Mouse (Mus musculus) liver, embryonic 12.5 days (tissue): ENCODE measurements around the gene Gm20683. TPM values are rescaled to one million over a fixed set of nuclear protein-coding genes. Genes with fewer than 3 reads are reported as not detected.
"Not testable (repeated sequence)": the region's sequence is repeated elsewhere in the genome, so short reads cannot be mapped to it uniquely, and the experiment has no call there.

Experiments used
- ATAC-seq: fragments of 200-750 bp; cut with Nextera tagmentation; 2 replicates; pipeline ENCODE4 v1.8.0; 2017; ENCODE audit warnings: moderate number of reproducible peaks, mild to moderate bottlenecking, moderate library complexity
- H3K27ac ChIP-seq: fragments of 300-500 bp; sonication (generic); 2 replicates; pipeline ENCODE4 v1.5.1; 2016; ENCODE audit warnings: mild to moderate bottlenecking
- H3K27me3 ChIP-seq: fragments of 300-500 bp; sonication (generic); replicated peaks from 2 replicates; pipeline ENCODE4 v1.6.1; 2016; ENCODE audit warnings: mild to moderate bottlenecking, moderate library complexity
- H3K36me3 ChIP-seq: fragments of 300-500 bp; sonication (generic); 2 replicates; pipeline ENCODE4 v1.6.1; 2016; ENCODE audit warnings: mild to moderate bottlenecking, moderate library complexity
- H3K4me1 ChIP-seq: fragments of 300-500 bp; sonication (generic); 2 replicates; pipeline ENCODE4 v1.6.1; 2016
- H3K4me2 ChIP-seq: fragments of 300-500 bp; sonication (generic); 2 replicates; pipeline ENCODE4 v1.6.1; 2016; ENCODE audit warnings: mild to moderate bottlenecking, moderate library complexity
- H3K4me3 ChIP-seq: fragments of 300-500 bp; sonication (generic); 2 replicates; pipeline ENCODE4 v1.5.1; 2016; ENCODE audit warnings: mild to moderate bottlenecking, moderate library complexity
- H3K9ac ChIP-seq: fragments of 300-500 bp; sonication (generic); 2 replicates; pipeline ENCODE4 v1.6.1; 2016; ENCODE audit warnings: mild to moderate bottlenecking, moderate library complexity
- H3K9me3 ChIP-seq: fragments of 300-500 bp; sonication (generic); replicated peaks from 2 replicates; pipeline ENCODE4 v1.6.1; 2016; ENCODE audit warnings: mild to moderate bottlenecking, moderate library complexity
- WGBS: fragments of 180-500 bp; shearing (Covaris S2); methylation state at CpG from one replicate; pipeline ENCODE4 v1.1.7; 2016; ENCODE audit not compliant: insufficient replicate concordance; 5-methylcytosine and 5-hydroxymethylcytosine counted together
- polyA plus RNA-seq: library from polyadenylated mRNA; unstranded; fragments of >200 nt; fragmentation: Nextera tagmentation; extraction: Ambion mirVana; gene quantifications from 2 replicates; pipeline ENCODE4 v1.2.1, GENCODE M21; 2016

The Gm20683 gene
- polyA plus RNA-seq, 1 experiment from 2014 or later: 0.64 TPM

GRCm38 (mm10) chr17:25823452-25823851 is 18.1 kb downstream of the Gm20683 start, which contains the start of gene Wdr24:
TSS of gene Wdr24 (plus strand) at chr17:25823627.
- peaks cover 42% of the 10 kb centered on the region for H3K27me3 ChIP-seq
- H3K9me3 ChIP-seq: no peaks in the 10 kb centered on the region
- 1% methylated on average over 18 of the region's 18 CpGs for WGBS
- H3K36me3 ChIP-seq: peaks cover 33% of the 10 kb centered on the region
- peak within 1 kb of the TSS; percentile 73 for H3K4me3 ChIP-seq
- peaks cover 49% of the 10 kb centered on the region for H3K4me1 ChIP-seq
- ATAC-seq: peak; percentile 73; the same call in 1 of the 2 replicates
- peak within 1 kb of the TSS; percentile 80 for H3K27ac ChIP-seq
- H3K4me2 ChIP-seq: peak within 1 kb of the TSS; percentile 87
- H3K9ac ChIP-seq: peak within 1 kb of the TSS; percentile 76

- Histone ChIP-seq H3K4me2 (peak overlapping the region; percentile 44), H3K4me3 (peak overlapping the region; percentile 22), H3K9ac (no peak overlapping the region), H3K27ac (no peak overlapping the region), H3K4me1 (peaks cover 17% of the 10 kb centered on the region), H3K36me3 (no peaks in the 10 kb centered on the region), H3K9me3 (no peaks in the 10 kb centered on the region), H3K27me3 (peaks cover 84% of the 10 kb centered on the region)
- ATAC-seq: peak; percentile 45
- 4% methylated on average over 46 of the region's 46 CpGs for WGBS
Measured at GRCm38 (mm10) chr17:25818851-25819780, 22.4 kb downstream of the Gm20683 start.

DNA sequence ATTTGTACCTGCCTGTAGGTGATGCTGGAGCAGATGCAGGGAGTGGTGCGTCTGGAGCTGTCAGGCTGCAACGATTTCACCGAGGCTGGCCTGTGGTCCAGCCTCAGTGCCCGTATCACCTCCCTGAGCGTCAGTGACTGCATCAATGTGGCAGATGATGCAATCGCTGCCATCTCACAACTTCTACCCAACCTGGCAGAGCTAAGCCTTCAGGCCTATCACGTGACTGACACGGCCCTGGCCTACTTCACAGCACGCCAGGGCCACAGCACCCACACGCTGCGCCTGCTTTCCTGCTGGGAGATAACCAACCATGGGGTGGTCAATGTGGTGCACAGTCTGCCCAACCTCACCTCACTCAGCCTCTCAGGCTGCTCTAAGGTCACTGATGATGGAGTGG is 23.9 kb downstream of the Gm20683 start:
- H3K4me2 ChIP-seq: no peak overlapping the region
- no peaks in the 10 kb centered on the region for H3K9me3 ChIP-seq
- no peaks in the 10 kb centered on the region for H3K36me3 ChIP-seq
- H3K27ac ChIP-seq: no peak overlapping the region
- H3K4me1 ChIP-seq: peaks cover 10% of the 10 kb centered on the region
- H3K27me3 ChIP-seq: peaks cover 97% of the 10 kb centered on the region
- ATAC-seq: no peak
- H3K4me3 ChIP-seq: no peak overlapping the region
- WGBS: 67% methylated on average over 11 of the region's 11 CpGs
- H3K9ac ChIP-seq: no peak overlapping the region

GRCm38 (mm10) chr17:25813471-25813870 is 28.1 kb downstream of the Gm20683 start:
- 2% methylated on average over 20 of the region's 20 CpGs for whole genome bisulfite sequencing
- Histone ChIP-seq H3K4me3 (no peak overlapping the region), H3K9ac (no peak overlapping the region), H3K27ac (no peak overlapping the region), H3K9me3 (no peaks in the 10 kb centered on the region), H3K4me2 (no peak overlapping the region), H3K4me1 (peaks cover 13% of the 10 kb centered on the region), H3K27me3 (peaks cover 98% of the 10 kb centered on the region), H3K36me3 (no peaks in the 10 kb centered on the region)
- ATAC-seq: no peak

GRCm38 (mm10) chr17:25810890-25811289 is 30.7 kb downstream of the Gm20683 start:
- H3K9ac ChIP-seq: no peak overlapping the region
- H3K4me3 ChIP-seq: no peak overlapping the region
- ATAC-seq: no peak
- H3K4me1 ChIP-seq: peaks cover 14% of the 10 kb centered on the region
- no peaks in the 10 kb centered on the region for H3K9me3 ChIP-seq
- 52% methylated on average over 4 of the region's 4 CpGs for WGBS
- no peak overlapping the region for H3K4me2 ChIP-seq
- no peaks in the 10 kb centered on the region for H3K36me3 ChIP-seq
- no peak overlapping the region for H3K27ac ChIP-seq
- peaks cover 97% of the 10 kb centered on the region for H3K27me3 ChIP-seq

GRCm38 (mm10) chr17:25809606-25810340 is 31.8 kb downstream of the Gm20683 start:
- Histone ChIP-seq H3K36me3 (no peaks in the 10 kb centered on the region), H3K9me3 (no peaks in the 10 kb centered on the region), H3K27me3 (peaks cover 90% of the 10 kb centered on the region), H3K4me2 (peak overlapping the region; percentile 77), H3K9ac (no peak overlapping the region), H3K4me1 (peaks cover 14% of the 10 kb centered on the region), H3K4me3 (peak overlapping the region; percentile 55), H3K27ac (no peak overlapping the region)
- no peak; the same call in 1 of the 2 replicates for ATAC-seq
- WGBS: 12% methylated on average over 24 of the region's 25 CpGs

DNA sequence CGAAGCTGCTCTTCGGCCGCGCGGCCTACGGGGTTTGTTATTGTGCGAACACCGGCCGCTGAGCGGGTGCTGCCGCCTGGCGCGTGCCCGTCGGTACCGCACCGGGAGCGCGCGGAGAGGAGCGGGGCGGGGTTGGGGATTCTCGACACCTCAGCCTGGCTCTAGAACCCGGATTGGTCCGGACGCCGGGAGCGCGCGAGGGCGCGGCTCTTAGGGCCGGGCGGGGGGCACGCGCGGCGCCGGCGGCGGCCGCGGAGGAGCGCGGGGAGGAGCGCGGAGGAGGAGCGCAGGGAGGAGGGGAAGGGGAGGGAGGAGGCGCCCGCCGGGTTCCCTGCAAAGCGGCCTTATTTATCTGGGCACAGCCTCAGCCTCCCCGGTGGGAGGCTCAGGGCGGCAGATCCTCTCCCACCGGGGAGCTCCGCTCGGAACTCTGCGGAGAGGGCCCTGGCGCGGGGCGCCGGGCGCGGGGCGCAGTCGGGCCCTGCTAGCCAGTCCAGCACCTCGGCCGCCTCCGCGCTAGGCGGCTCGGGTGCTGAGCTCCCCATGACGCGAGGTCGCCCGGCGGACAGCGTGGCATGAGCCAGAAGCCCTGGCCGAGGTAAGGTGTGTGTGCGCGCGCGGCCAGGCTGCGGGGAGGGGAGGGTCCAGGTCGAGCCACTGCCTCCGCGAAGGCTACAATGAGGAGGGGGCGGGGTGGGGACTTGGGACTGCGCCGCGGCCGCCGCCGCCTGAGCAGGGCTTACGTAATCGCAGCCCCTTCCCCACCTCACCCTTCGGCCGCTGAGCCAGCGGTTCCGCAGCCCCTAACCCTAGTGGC is 32.6 kb downstream of the Gm20683 start, which contains the start of gene Fbxl16:
Fbxl16 (plus strand) TSS at position 297 of the 817 bp plus-strand sequence.
- no peak; the same call in 1 of the 2 replicates for ATAC-seq
- Histone ChIP-seq H3K27me3 (peaks cover 87% of the 10 kb centered on the region), H3K27ac (no peak within 1 kb of the TSS), H3K9ac (peak within 1 kb of the TSS; percentile 25; the same call in 1 of the 2 replicates), H3K4me3 (peak within 1 kb of the TSS; percentile 55), H3K36me3 (no peaks in the 10 kb centered on the region), H3K9me3 (no peaks in the 10 kb centered on the region), H3K4me2 (peak within 1 kb of the TSS; percentile 77), H3K4me1 (peaks cover 14% of the 10 kb centered on the region)
- WGBS: 1% methylated on average over 98 of the region's 100 CpGs

- no peak overlapping the region for H3K9ac ChIP-seq
- peaks cover 14% of the 10 kb centered on the region for H3K4me1 ChIP-seq
- ATAC-seq: no peak
- peak overlapping the region; percentile 77; the same call in 1 of the 2 replicates for H3K4me2 ChIP-seq
- no peaks in the 10 kb centered on the region for H3K36me3 ChIP-seq
- H3K27me3 ChIP-seq: peaks cover 88% of the 10 kb centered on the region
- 40% methylated on average over 5 of the region's 5 CpGs for WGBS
- peak overlapping the region; percentile 55; the same call in 1 of the 2 replicates for H3K4me3 ChIP-seq
- H3K27ac ChIP-seq: no peak overlapping the region
- H3K9me3 ChIP-seq: no peaks in the 10 kb centered on the region
Measured at GRCm38 (mm10) chr17:25808028-25808427, 33.5 kb downstream of the Gm20683 start.

- not testable (repeated sequence) for H3K27ac ChIP-seq, H3K36me3 ChIP-seq, H3K4me3 ChIP-seq, ATAC-seq, H3K9ac ChIP-seq, H3K9me3 ChIP-seq, H3K4me2 ChIP-seq
- 33% methylated on average over 2 of the region's 2 CpGs for WGBS
- Histone ChIP-seq H3K27me3 (peaks cover 88% of the 10 kb centered on the region), H3K4me1 (peaks cover 14% of the 10 kb centered on the region)
Measured at GRCm38 (mm10) chr17:25807452-25807851, 34.1 kb downstream of the Gm20683 start.

GRCm38 (mm10) chr17:25806507-25806906 is 35.1 kb downstream of the Gm20683 start:
- Histone ChIP-seq H3K4me3 (no peak overlapping the region), H3K9me3 (no peaks in the 10 kb centered on the region), H3K4me2 (no peak overlapping the region), H3K9ac (no peak overlapping the region), H3K4me1 (peaks cover 14% of the 10 kb centered on the region), H3K27me3 (peaks cover 85% of the 10 kb centered on the region), H3K27ac (no peak overlapping the region), H3K36me3 (no peaks in the 10 kb centered on the region)
- WGBS: 69% methylated on average over 4 of the region's 4 CpGs
- ATAC-seq: no peak

DNA sequence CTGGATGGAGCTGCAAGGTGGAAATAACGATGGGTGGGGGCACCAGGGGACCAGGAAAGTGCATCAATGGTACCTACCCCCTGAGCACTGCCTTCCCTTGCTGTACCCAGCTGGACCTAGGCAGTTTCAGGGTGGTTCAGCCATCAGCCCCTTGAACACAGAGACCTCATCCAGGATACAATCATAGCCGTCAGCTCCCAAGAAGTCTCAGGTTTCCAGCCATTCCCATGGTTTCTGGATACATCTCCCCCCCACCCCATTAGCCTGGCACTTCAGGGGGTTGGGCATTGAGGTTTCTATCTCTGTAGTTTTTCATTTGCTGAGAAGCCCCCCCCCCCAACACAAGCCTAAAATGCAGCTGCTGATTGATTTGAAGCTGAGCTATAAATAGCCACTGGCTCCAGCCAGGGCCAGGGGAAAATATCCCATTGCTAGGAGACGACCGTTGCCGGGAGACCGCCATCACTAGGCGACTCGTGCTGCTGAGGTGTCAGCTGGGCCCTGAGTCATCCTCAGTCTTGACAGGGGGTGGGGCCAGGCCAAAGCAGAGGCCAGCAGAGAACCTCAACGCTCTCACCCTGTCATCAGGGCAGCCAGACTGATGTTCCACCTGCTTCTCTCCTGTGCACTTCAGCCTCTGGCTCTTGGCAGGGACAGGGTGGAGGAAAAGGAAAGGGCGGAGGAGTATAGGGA is 38.6 kb downstream of the Gm20683 start:
- Histone ChIP-seq H3K4me3 (no peak overlapping the region), H3K36me3 (no peaks in the 10 kb centered on the region), H3K9ac (no peak overlapping the region), H3K27ac (no peak overlapping the region), H3K4me2 (no peak overlapping the region), H3K9me3 (no peaks in the 10 kb centered on the region), H3K4me1 (no peaks in the 10 kb centered on the region; the same call in 1 of the 2 replicates), H3K27me3 (peaks cover 54% of the 10 kb centered on the region)
- no peak for ATAC-seq
- 14% methylated on average over 10 of the region's 10 CpGs for WGBS
